Mouse (Mus musculus): Measurements from ENCODE around the gene Lrp8. TPM values are rescaled to one million over a fixed set of nuclear protein-coding genes. Genes with fewer than 3 reads are reported as not detected.

Gene Lrp8
- 0.56 TPM in 2 replicates for polyA plus RNA-seq (2015; fragmentation: Nextera tagmentation; extraction: Ambion mirVana)

DNA sequence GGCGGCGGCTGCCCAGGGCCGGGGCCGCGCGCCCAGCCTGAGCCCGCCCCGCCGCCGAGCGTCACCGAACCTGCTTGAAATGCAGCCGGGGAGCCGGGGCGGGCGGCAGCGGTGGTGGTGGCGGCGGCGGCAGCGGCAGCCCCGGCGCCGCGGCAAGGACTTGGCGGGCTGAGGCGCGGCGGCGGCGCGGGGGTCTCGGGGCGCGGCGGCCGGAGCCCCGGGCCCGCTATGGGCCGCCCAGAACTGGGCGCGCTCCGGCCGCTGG lies at the start of gene Lrp8:
TSS of gene Lrp8 (plus strand) at position 77 of the 265 bp plus-strand sequence.
- no peak within 1 kb of the TSS for H3K27ac ChIP-seq (ENCODE audit: low read length)

DNA sequence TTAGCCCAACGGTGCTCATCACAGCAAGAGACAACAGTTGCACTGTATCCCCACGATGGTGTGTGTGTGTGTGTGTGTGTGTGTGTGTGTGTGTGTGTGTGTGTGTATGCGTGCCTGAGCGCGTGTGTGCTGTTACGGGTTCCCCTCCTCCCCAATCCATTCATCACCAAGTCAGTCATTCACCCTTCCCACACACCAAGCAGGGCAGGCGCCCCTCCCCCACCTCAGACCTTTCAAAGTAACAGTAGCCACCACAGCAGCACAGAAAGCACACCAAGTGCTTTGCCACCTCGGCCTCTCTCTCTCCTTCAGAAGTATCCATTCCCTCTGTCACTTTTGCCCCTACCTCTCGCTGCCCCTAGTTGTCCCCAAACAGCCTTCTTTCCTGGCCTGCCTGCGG lies 45.8 kb upstream of the Lrp8 start:
- 31% methylated on average over 8 of the region's 10 CpGs for WGBS
- Histone ChIP-seq H3K9ac (replicated peaks; ENCODE audit: low read depth) (no peak overlapping the region), H3K9me3 (ENCODE audit: low read length) (no peaks in the 10 kb centered on the region), H3K4me1 (ENCODE audit: insufficient read depth, low read depth, low read length) (no peaks in the 10 kb centered on the region), H3K36me3 (ENCODE audit: insufficient read depth, low read length) (no peaks in the 10 kb centered on the region), H3K27me3 (replicated peaks; ENCODE audit: insufficient read depth, low read length) (no peaks in the 10 kb centered on the region), H3K27ac (ENCODE audit: low read length) (no peak overlapping the region), H3K4me2 (replicated peaks; ENCODE audit: low read depth, low read length) (no peak overlapping the region), H3K4me3 (ENCODE audit: low read depth, low read length) (no peak overlapping the region)
- no peak for ATAC-seq
- no peak for TF ChIP-seq CTCF (IDR thresholded peaks at IDR 0.05)
- TF ChIP-seq EP300 (IDR thresholded peaks at IDR 0.05), result no peak
- DNase-seq (ENCODE audit: low spot score), result no peak

More for the DNA sequence above, at the start of gene Lrp8:
- Histone ChIP-seq H3K9me3 (ENCODE audit: low read length) (no peaks in the 10 kb centered on the region), H3K36me3 (ENCODE audit: insufficient read depth, low read length) (no peaks in the 10 kb centered on the region), H3K27me3 (replicated peaks; ENCODE audit: insufficient read depth, low read length) (peaks cover 21% of the 10 kb centered on the region; the same call in 1 of the 2 replicates), H3K4me1 (ENCODE audit: insufficient read depth, low read depth, low read length) (peaks cover 9% of the 10 kb centered on the region), H3K9ac (replicated peaks; ENCODE audit: low read depth) (no peak within 1 kb of the TSS), H3K4me2 (replicated peaks; ENCODE audit: low read depth, low read length) (peak within 1 kb of the TSS; percentile 99), H3K4me3 (ENCODE audit: low read depth, low read length) (peak within 1 kb of the TSS; percentile 60)
- DNase-seq (ENCODE audit: low spot score) (no peak), ATAC-seq (no peak)
- no peak for TF ChIP-seq EP300 (IDR thresholded peaks at IDR 0.05)
- no peak for TF ChIP-seq CTCF (IDR thresholded peaks at IDR 0.05)
- WGBS, result 2% methylated on average over 24 of the region's 44 CpGs

DNA sequence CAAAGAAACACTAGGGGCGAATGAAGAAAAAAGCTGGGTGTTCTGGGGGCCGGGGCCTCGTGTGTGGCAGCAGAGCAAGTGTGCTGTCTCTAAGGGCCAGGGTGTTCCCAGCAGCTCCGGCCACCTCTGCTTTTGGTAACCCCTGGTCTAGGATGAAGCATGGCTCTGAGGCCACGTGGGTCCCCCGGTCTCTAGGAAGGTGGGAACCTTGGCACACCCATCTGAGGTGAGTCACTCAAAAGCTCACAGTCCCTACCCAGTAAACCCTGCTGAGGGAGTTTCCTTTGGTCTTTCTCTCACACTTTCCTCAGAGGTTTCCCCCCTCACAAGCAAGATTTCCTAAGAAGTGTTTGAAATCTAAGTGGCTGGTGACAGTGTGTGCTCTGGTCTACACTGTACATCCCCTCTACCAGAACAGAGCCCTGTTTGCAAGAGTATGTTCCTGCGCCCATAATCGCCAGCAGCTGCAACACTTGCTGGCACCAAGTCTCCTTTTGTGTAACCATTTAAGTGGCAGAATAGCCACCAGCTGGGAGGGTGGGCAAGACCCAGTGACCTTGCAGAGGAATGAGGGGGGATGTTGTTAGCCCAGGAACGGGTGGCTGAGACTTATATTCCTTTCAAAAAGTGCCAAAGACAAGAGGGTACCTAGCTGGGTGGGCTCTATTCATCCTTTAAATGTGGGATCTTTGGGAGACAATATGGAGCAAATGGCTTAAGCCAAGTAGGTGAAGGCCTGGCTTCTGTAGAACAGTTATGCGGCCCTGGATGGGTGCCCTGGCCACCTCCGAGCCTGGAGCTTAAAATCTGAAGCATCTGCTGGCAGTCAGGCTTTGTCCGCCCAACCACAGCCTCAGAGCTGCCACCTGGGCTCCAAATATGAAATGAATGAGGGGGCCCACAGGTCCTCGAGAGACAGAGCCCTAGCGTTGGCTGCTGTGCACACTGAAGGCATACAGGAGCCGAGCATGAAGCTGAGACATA lies 44.3 kb upstream of the Lrp8 start:
- H3K4me1 ChIP-seq (ENCODE audit: insufficient read depth, low read depth, low read length), result no peaks in the 10 kb centered on the region
- WGBS, result 68% methylated on average over 15 of the region's 15 CpGs
- H3K36me3 ChIP-seq (ENCODE audit: insufficient read depth, low read length), result no peaks in the 10 kb centered on the region
- no peak overlapping the region for H3K4me2 ChIP-seq (replicated peaks; ENCODE audit: low read depth, low read length)
- DNase-seq (ENCODE audit: low spot score) (no peak), ATAC-seq (no peak)
- no peak overlapping the region for H3K4me3 ChIP-seq (ENCODE audit: low read depth, low read length)
- no peaks in the 10 kb centered on the region for H3K9me3 ChIP-seq (ENCODE audit: low read length)
- no peak overlapping the region for H3K9ac ChIP-seq (replicated peaks; ENCODE audit: low read depth)
- no peak overlapping the region for H3K27ac ChIP-seq (ENCODE audit: low read length)
- TF ChIP-seq CTCF (IDR thresholded peaks at IDR 0.05) (no peak), EP300 (IDR thresholded peaks at IDR 0.05) (no peak)
- H3K27me3 ChIP-seq (replicated peaks; ENCODE audit: insufficient read depth, low read length), result no peaks in the 10 kb centered on the region

DNA sequence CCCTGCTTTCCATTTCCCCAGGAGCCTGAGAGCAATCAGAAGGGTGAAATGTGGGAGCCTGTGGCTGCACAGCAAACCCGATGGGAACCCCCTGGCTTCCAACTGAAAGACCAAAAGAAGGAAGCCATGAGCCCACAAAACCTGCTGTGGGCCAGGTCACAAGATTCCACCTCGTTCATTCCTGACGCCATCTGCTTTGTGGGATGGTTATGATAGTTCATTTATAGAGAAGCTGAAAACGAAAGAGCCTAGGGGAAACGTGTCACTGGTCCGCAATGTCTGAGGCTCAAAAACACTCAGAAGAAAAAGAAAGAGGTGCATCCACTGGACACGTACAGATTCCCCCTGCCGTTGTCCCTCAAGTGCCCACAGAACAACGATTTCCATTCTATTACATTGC lies 43.1 kb upstream of the Lrp8 start:
- TF ChIP-seq EP300 (IDR thresholded peaks at IDR 0.05) (no peak), CTCF (IDR thresholded peaks at IDR 0.05) (no peak)
- WGBS, result 56% methylated on average over 9 of the region's 9 CpGs
- H3K4me1 ChIP-seq (ENCODE audit: insufficient read depth, low read depth, low read length), result no peaks in the 10 kb centered on the region
- H3K27ac ChIP-seq (ENCODE audit: low read length), result no peak overlapping the region
- no peak overlapping the region for H3K4me3 ChIP-seq (ENCODE audit: low read depth, low read length)
- H3K27me3 ChIP-seq (replicated peaks; ENCODE audit: insufficient read depth, low read length), result no peaks in the 10 kb centered on the region
- DNase-seq (ENCODE audit: low spot score) (no peak), ATAC-seq (no peak)
- no peaks in the 10 kb centered on the region for H3K9me3 ChIP-seq (ENCODE audit: low read length)
- H3K9ac ChIP-seq (replicated peaks; ENCODE audit: low read depth), result no peak overlapping the region
- H3K4me2 ChIP-seq (replicated peaks; ENCODE audit: low read depth, low read length), result no peak overlapping the region
- H3K36me3 ChIP-seq (ENCODE audit: insufficient read depth, low read length), result no peaks in the 10 kb centered on the region

DNA sequence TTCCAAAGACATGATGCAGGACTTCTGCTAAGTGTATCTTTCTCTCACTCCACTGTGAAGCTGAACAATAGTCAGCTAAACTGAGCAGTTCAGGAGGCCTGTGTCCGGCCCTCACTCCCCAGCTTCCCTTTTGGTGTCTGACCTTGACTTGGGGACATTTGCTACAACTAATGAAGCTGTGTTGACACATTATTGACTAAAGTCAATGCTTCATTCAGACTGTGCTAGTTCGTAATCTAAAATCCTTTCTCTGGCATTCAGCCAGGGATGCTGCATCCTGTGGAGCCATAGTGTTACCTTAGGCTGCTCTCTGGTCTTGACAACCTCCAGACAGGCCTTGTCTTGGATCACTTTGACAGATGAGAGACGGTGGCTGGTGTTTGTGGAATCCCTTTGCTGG lies 39.1 kb upstream of the Lrp8 start:
- DNase-seq (ENCODE audit: low spot score) (no peak), ATAC-seq (no peak)
- no peak overlapping the region for H3K4me2 ChIP-seq (replicated peaks; ENCODE audit: low read depth, low read length)
- H3K4me1 ChIP-seq (ENCODE audit: insufficient read depth, low read depth, low read length), result no peaks in the 10 kb centered on the region
- H3K9me3 ChIP-seq (ENCODE audit: low read length), result no peaks in the 10 kb centered on the region
- TF ChIP-seq EP300 (IDR thresholded peaks at IDR 0.05) (no peak), CTCF (IDR thresholded peaks at IDR 0.05) (no peak)
- no peak overlapping the region for H3K27ac ChIP-seq (ENCODE audit: low read length)
- no peaks in the 10 kb centered on the region for H3K27me3 ChIP-seq (replicated peaks; ENCODE audit: insufficient read depth, low read length)
- 49% methylated on average over 3 of the region's 3 CpGs for WGBS
- H3K4me3 ChIP-seq (ENCODE audit: low read depth, low read length), result no peak overlapping the region
- no peak overlapping the region for H3K9ac ChIP-seq (replicated peaks; ENCODE audit: low read depth)
- no peaks in the 10 kb centered on the region for H3K36me3 ChIP-seq (ENCODE audit: insufficient read depth, low read length)

DNA sequence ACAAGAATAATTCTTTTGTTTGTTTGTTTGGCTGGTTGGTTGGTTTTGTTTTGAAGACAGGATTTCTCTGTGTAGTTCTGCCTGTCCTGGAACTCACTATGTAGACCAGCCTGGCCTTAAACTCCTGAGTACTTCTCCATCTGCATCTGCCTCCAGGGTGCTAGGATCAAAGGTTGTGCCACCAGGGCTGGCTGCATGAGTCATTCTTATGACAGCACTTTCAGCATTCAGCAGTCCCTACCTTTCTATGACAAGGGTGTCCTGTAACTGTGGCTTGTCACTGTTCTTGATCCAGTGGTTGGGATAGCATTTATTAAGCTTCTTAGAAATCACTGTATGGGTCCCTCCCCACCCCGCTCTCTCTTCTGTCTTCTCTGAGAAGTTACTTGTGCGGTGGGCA lies 38.5 kb upstream of the Lrp8 start:
- Histone ChIP-seq H3K27ac (ENCODE audit: low read length) (no peak overlapping the region), H3K9ac (replicated peaks; ENCODE audit: low read depth) (no peak overlapping the region), H3K4me1 (ENCODE audit: insufficient read depth, low read depth, low read length) (no peaks in the 10 kb centered on the region), H3K4me3 (ENCODE audit: low read depth, low read length) (no peak overlapping the region), H3K36me3 (ENCODE audit: insufficient read depth, low read length) (no peaks in the 10 kb centered on the region), H3K9me3 (ENCODE audit: low read length) (no peaks in the 10 kb centered on the region), H3K4me2 (replicated peaks; ENCODE audit: low read depth, low read length) (no peak overlapping the region), H3K27me3 (replicated peaks; ENCODE audit: insufficient read depth, low read length) (no peaks in the 10 kb centered on the region)
- no peak for DNase-seq (ENCODE audit: low spot score)
- no peak for ATAC-seq
- WGBS, result 92% methylated on average over 2 of the region's 2 CpGs
- TF ChIP-seq EP300 (IDR thresholded peaks at IDR 0.05) (no peak), CTCF (IDR thresholded peaks at IDR 0.05) (no peak)
